Mouse (Mus musculus) neural tube, embryonic 15.5 days (tissue): ENCODE data around the gene Hist1h4d. TPM values are rescaled to one million over a fixed set of nuclear protein-coding genes. Genes with fewer than 3 reads are reported as not detected.
A peak's percentile ranks its signal among the peaks of the same experiment; 100 is the strongest.
"Not testable (repeated sequence)": the region's sequence is repeated elsewhere in the genome, so short reads cannot be mapped to it uniquely, and the experiment has no call there.

Experiments
- ATAC-seq: fragments of 200-750 bp; cut with Nextera tagmentation; 2 replicates; pipeline ENCODE4 v1.8.0; 2017; ENCODE audit warnings: mild to moderate bottlenecking, moderate TSS enrichment, moderate library complexity; ENCODE audit not compliant: low FRiP score
- H3K27ac ChIP-seq: fragments of 300-500 bp; sonication (generic); replicated peaks from 2 replicates; pipeline ENCODE4 v1.5.1; 2015; ENCODE audit warnings: mild to moderate bottlenecking, inconsistent platforms
- H3K27me3 ChIP-seq: fragments of 300-500 bp; sonication (generic); replicated peaks from 2 replicates; pipeline ENCODE4 v1.6.1; 2015; ENCODE audit warnings: inconsistent platforms
- H3K36me3 ChIP-seq: fragments of 300-500 bp; sonication (generic); 2 replicates; pipeline ENCODE4 v1.6.1; 2015; ENCODE audit warnings: inconsistent platforms
- H3K4me1 ChIP-seq: fragments of 300-500 bp; sonication (generic); 2 replicates; pipeline ENCODE4 v1.6.1; 2015; ENCODE audit warnings: inconsistent platforms
- H3K4me2 ChIP-seq: fragments of 300-500 bp; sonication (generic); 2 replicates; pipeline ENCODE4 v1.6.1; 2015; ENCODE audit warnings: inconsistent platforms, mild to moderate bottlenecking, moderate library complexity
- H3K4me3 ChIP-seq: fragments of 300-500 bp; sonication (generic); replicated peaks from 2 replicates; pipeline ENCODE4 v1.5.1; 2015; ENCODE audit warnings: mild to moderate bottlenecking, inconsistent platforms
- H3K9ac ChIP-seq: fragments of 300-500 bp; sonication (generic); replicated peaks from 2 replicates; pipeline ENCODE4 v1.6.1; 2015; ENCODE audit warnings: mild to moderate bottlenecking, inconsistent platforms
- H3K9me3 ChIP-seq: fragments of 300-500 bp; sonication (generic); replicated peaks from 2 replicates; pipeline ENCODE4 v1.6.1; 2016; ENCODE audit warnings: inconsistent platforms
- WGBS: fragments of 180-500 bp; shearing (Covaris S2); methylation state at CpG from one replicate; pipeline ENCODE4 v1.1.7; 2015; ENCODE audit warnings: mixed read lengths; 5-methylcytosine and 5-hydroxymethylcytosine counted together
- polyA plus RNA-seq: library from polyadenylated mRNA; unstranded; fragments of >200 nt; fragmentation: Nextera tagmentation; extraction: Ambion mirVana; gene quantifications from 2 replicates; pipeline ENCODE4 v1.2.1, GENCODE M21; 2015

The Hist1h4d gene
- polyA plus RNA-seq, 1 experiment from 2014 or later, result 31.8 TPM

DNA sequence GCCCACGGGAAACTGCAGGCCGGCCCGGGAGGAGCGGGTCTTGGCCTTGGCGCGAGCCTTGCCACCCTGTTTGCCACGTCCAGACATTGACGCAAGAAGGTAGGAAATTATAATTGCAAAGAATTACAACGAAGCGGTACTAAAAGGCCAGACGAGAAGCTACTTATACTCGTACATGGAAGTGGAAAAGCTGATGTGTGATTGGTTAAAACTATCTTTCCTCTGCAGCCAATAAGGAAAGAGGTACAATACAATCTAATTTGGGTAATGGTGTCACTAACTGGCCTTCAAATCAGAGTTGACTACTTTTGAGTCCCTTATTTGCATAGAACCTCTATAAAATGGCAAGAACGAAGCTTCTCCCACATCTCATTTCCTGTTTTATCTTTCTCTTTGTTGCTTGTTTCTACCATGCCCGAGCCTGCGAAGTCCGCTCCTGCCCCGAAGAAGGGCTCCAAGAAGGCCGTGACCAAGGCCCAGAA lies 10.3 kb upstream of the Hist1h4d start, which contains the start of the genes Hist1h2ae and Hist1h2bg:
Gene Hist1h2ae (minus strand): TSS at position 199 of the 482 bp plus-strand sequence.
Gene Hist1h2bg (plus strand): TSS at position 375 of the 482 bp plus-strand sequence.
- Histone ChIP-seq H3K27me3 (no peaks in the 10 kb centered on the region), H3K36me3 (no peaks in the 10 kb centered on the region), H3K27ac (peak within 1 kb of the TSS; percentile 94), H3K9me3 (no peaks in the 10 kb centered on the region), H3K4me3 (peak within 1 kb of the TSS; percentile 44), H3K9ac (peak within 1 kb of the TSS; percentile 53), H3K4me2 (peak within 1 kb of the TSS; percentile 71), H3K4me1 (peaks cover 30% of the 10 kb centered on the region)
- ATAC-seq, result peak; percentile 92
- under 1% methylated on average over 18 of the region's 18 CpGs for WGBS

GRCm38 (mm10) chr13:23571504-23572217 lies 9.7 kb upstream of the Hist1h4d start:
- peak overlapping the region; percentile 94 for H3K27ac ChIP-seq
- not testable (repeated sequence) for ATAC-seq, H3K36me3 ChIP-seq, H3K9me3 ChIP-seq, H3K27me3 ChIP-seq
- H3K4me1 ChIP-seq, result peaks cover 36% of the 10 kb centered on the region
- H3K4me2 ChIP-seq, result peak overlapping the region; percentile 71
- peak overlapping the region; percentile 44 for H3K4me3 ChIP-seq
- peak overlapping the region; percentile 53 for H3K9ac ChIP-seq
- 0% methylated on average over 15 of the region's 34 CpGs for WGBS

GRCm38 (mm10) chr13:23572218-23573033 lies 9.0 kb upstream of the Hist1h4d start:
- peak overlapping the region; percentile 71 for H3K4me2 ChIP-seq
- peak overlapping the region; percentile 53 for H3K9ac ChIP-seq
- peak overlapping the region; percentile 44 for H3K4me3 ChIP-seq
- H3K4me1 ChIP-seq, result peaks cover 40% of the 10 kb centered on the region
- no peaks in the 10 kb centered on the region for H3K27me3 ChIP-seq
- 47% methylated on average over 2 of the region's 2 CpGs for WGBS
- ATAC-seq, result no peak
- peak overlapping the region; percentile 94 for H3K27ac ChIP-seq
- no peaks in the 10 kb centered on the region for H3K9me3 ChIP-seq
- no peaks in the 10 kb centered on the region for H3K36me3 ChIP-seq

DNA sequence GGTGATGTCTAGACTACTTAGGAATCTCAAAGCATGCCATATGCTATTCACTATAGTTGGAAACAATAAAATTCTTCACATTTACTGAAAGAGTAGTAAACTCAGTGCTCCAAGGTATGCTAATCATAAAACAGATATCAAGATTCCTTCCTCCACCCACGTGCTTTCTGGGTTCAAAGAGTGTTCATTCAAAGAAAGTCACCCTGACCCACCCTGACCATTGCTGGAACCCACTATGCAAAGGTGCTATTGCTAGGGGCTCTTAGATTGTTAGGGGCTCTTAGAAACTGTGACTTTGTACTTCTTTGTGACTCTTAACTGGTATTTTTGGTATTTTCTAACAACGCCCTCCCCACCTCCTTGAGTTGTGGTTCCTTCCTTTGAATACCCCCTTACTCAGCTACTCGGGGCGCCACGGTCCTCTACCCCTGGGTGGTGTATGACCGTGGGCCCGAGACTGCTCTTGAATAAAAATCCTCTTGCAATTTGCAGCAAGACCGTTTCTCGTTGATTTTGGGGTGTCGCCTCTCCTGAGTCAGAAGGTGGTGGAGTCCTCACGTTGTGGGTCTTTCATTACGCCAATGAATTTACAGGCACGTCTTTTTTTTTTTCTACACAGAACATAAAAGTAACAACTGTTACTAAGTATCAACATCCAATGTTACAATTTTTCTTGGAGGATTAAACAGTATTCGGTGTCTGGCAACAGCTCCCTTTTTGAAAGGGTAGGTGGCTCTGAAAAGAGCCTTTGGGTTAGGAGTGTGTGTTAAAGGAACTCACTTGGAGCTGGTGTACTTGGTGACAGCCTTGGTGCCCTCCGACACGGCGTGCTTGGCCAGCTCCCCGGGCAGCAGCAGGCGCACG lies 8.1 kb upstream of the Hist1h4d start:
- not testable (repeated sequence) for H3K27me3 ChIP-seq, H3K9me3 ChIP-seq, ATAC-seq, H3K9ac ChIP-seq, H3K36me3 ChIP-seq
- peak overlapping the region; percentile 71 for H3K4me2 ChIP-seq
- 12% methylated on average over 20 of the region's 20 CpGs for WGBS
- H3K27ac ChIP-seq, result peak overlapping the region; percentile 86
- peaks cover 40% of the 10 kb centered on the region for H3K4me1 ChIP-seq
- H3K4me3 ChIP-seq, result peak overlapping the region; percentile 35

GRCm38 (mm10) chr13:23573898-23574524 lies 7.4 kb upstream of the Hist1h4d start, which contains the start of the genes Hist1h2bf and Hist1h2ad:
Hist1h2bf (minus strand) TSS chr13:23574196.
Hist1h2ad (plus strand) TSS chr13:23574381.
- H3K9me3 ChIP-seq, H3K27me3 ChIP-seq, H3K36me3 ChIP-seq: not testable (repeated sequence)
- Histone ChIP-seq H3K27ac (peak within 1 kb of the TSS; percentile 86), H3K4me1 (peaks cover 40% of the 10 kb centered on the region), H3K4me2 (peak within 1 kb of the TSS; percentile 71), H3K9ac (0 out of 2 replicates have a peak within 1 kb of the TSS, but pooled peaks have one; percentile 28), H3K4me3 (peak within 1 kb of the TSS; percentile 35)
- ATAC-seq, result peak; percentile 92
- 0% methylated on average over 42 of the region's 42 CpGs for WGBS

DNA sequence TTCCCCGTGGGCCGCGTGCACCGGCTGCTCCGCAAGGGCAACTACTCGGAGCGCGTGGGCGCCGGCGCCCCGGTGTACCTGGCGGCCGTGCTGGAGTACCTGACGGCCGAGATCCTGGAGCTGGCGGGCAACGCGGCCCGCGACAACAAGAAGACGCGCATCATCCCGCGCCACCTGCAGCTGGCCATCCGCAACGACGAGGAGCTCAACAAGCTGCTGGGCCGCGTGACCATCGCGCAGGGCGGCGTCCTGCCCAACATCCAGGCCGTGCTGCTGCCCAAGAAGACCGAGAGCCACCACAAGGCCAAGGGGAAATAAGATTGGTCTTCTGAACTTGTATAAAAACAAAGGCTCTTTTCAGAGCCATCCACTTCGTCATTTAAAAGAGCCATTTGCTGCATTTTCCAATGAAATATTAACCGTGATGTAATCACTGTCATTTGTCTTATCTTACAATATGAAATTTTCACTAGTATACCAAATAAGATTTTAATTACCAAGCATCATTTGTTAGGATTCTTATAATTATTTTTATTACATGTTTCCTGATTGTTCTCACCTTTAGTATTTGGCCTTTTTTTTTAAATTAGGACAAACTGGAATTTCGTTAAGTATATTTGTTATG lies 6.7 kb upstream of the Hist1h4d start:
- Histone ChIP-seq H3K4me3 (peak overlapping the region; percentile 35), H3K9ac (0 out of 2 replicates have a peak overlapping the region, but pooled peaks have one; percentile 28), H3K27ac (peak overlapping the region; percentile 86), H3K4me1 (peaks cover 37% of the 10 kb centered on the region), H3K4me2 (peak overlapping the region; percentile 71)
- ATAC-seq, result peak; percentile 4; the same call in 1 of the 2 replicates
- not testable (repeated sequence) for H3K27me3 ChIP-seq, H3K9me3 ChIP-seq, H3K36me3 ChIP-seq
- 0% methylated on average over 7 of the region's 39 CpGs for WGBS

DNA sequence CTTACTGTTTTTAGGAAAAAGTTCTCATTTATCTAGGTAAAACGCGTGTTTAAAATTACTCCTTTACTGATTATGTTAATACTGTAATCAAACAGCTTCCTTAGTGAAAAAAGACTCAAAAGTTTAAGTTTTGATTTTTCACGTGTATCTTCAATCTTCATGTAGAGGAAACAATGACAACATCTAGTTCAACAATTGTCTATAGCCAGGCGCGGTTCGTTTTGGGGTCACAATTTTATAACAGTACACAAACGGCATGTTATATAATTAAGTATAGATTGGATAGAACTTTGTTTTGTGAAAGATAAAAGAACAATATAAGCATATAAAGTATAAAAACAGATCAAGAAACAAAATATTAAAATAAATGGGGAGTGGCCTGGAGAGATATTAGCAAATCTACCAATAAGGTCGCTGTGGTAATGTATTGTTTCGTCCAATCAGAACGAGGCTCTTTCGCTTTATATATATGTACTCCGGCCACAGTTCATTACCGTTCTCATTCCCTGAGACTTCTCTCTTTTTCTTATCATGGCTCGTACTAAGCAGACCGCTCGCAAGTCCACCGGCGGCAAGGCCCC lies 6.0 kb upstream of the Hist1h4d start, which contains the start of gene Hist1h3d:
Gene Hist1h3d (plus strand): TSS at position 493 of the 581 bp plus-strand sequence.
- Histone ChIP-seq H3K4me3 (peak within 1 kb of the TSS; percentile 41), H3K9ac (peak within 1 kb of the TSS; percentile 56), H3K4me1 (peaks cover 32% of the 10 kb centered on the region), H3K27me3 (no peaks in the 10 kb centered on the region), H3K27ac (peak within 1 kb of the TSS; percentile 81), H3K36me3 (no peaks in the 10 kb centered on the region), H3K9me3 (no peaks in the 10 kb centered on the region), H3K4me2 (peak within 1 kb of the TSS; percentile 71)
- peak; percentile 46 for ATAC-seq
- under 1% methylated on average over 18 of the region's 18 CpGs for WGBS

DNA sequence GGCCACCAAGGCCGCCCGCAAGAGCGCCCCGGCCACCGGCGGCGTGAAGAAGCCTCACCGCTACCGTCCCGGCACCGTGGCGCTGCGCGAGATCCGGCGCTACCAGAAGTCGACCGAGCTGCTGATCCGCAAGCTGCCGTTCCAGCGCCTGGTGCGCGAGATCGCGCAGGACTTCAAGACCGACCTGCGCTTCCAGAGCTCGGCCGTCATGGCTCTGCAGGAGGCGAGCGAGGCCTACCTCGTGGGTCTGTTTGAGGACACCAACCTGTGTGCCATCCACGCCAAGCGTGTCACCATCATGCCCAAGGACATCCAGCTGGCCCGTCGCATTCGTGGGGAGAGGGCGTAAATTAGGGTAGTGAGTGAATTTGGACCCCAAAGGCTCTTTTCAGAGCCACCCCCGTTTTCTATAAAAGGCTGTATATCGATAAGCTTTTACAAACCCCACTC lies 5.5 kb upstream of the Hist1h4d start:
- WGBS, result 1% methylated on average over 9 of the region's 40 CpGs

DNA sequence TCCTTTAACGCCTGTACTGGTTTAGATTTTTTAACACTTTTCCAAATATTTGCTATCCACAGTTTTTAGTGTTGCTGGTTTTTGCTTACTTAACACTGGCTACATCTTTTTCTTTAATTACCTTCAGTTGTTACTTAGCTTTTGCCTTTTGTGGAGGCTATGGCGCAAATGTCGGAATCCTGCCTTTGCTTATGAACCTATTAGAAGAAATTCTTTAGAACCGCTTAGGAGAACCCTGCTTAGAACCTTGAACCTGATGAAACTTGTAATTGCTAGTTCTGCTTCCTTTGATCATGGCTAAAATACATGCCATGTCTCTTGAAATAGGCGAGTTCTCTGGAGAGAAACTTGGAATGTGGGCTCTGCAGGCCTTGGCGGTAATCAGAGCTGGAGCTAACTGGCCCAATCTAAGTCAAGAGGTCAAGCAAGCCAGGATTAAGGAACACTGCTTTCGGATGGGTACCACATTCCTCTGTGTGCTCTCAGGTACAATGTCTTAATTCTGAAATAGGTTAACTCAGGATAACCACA lies 5.0 kb upstream of the Hist1h4d start:
- WGBS, result 5% methylated on average over 7 of the region's 7 CpGs
- no peaks in the 10 kb centered on the region for H3K36me3 ChIP-seq
- peak overlapping the region; percentile 41 for H3K4me3 ChIP-seq
- H3K9ac ChIP-seq, result peak overlapping the region; percentile 56
- H3K27me3 ChIP-seq, result no peaks in the 10 kb centered on the region
- H3K4me2 ChIP-seq, result peak overlapping the region; percentile 71
- no peak for ATAC-seq
- H3K27ac ChIP-seq, result peak overlapping the region; percentile 77; the same call in 1 of the 2 replicates
- no peaks in the 10 kb centered on the region for H3K9me3 ChIP-seq
- peaks cover 32% of the 10 kb centered on the region for H3K4me1 ChIP-seq

More for the DNA sequence above, 5.5 kb upstream of the Hist1h4d start:
- not testable (repeated sequence) for H3K9me3 ChIP-seq, ATAC-seq, H3K27me3 ChIP-seq, H3K36me3 ChIP-seq
- peak overlapping the region; percentile 56 for H3K9ac ChIP-seq
- peak overlapping the region; percentile 77 for H3K27ac ChIP-seq
- peak overlapping the region; percentile 41 for H3K4me3 ChIP-seq
- peak overlapping the region; percentile 71 for H3K4me2 ChIP-seq
- H3K4me1 ChIP-seq, result peaks cover 32% of the 10 kb centered on the region
